Mouse (Mus musculus): ENCODE results near the gene Shank2. TPM values are rescaled to one million over a fixed set of nuclear protein-coding genes. Genes with fewer than 3 reads are reported as not detected.

Shank2 gene
- polyA plus RNA-seq, 1 experiment from 2014 or later: 0.39 TPM

DNA sequence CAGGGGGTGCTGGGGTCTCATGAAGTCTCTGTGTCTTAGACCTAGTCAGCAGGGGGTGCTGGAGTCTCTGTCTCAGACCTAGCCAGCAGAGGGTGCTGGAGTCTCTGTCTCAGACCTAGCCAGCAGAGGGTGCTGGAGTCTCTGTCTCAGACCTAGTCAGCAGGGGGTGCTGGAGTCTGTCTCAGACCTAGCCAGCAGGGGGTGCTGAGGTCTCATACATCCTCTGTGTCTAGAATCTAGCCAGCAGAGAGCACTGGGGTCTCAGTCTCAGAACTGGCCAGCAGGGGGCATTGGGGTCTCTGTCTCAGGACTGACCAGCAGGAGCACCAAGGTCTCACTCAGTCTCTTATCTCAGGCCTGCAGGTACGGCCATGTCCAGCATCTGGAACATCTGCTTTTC is 79.7 kb downstream of the Shank2 start:
- ATAC-seq (ENCODE audit: low FRiP score, low read depth): no peak
- WGBS: 67% methylated on average over 1 of the region's 1 CpGs
- H3K4me3 ChIP-seq: no peak overlapping the region

DNA sequence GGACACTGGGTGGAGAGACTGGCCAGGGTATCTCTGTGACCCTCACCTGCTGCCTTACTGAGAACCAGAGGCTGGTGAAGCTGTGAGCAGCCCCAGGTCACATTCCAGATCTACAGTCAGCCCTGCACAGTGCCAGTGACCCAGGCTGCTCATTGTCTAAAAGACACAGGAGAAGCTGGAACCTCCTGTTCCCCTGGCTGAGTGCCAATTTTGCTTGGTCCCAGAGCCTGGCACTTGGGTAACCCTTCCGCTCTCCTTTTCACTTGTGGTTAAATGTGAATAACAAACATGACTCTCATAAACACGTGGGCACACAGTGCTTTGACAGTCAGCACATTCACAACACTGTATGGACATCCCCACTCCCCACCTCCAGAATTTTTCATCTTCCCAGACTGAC is 80.2 kb downstream of the Shank2 start:
- ATAC-seq (ENCODE audit: low FRiP score, low read depth): no peak

More for the DNA sequence above, 79.7 kb downstream of the Shank2 start:
- no peak overlapping the region for H3K9ac ChIP-seq
- H3K36me3 ChIP-seq: no peaks in the 10 kb centered on the region
- H3K4me2 ChIP-seq (replicated peaks): no peak overlapping the region
- no peaks in the 10 kb centered on the region for H3K4me1 ChIP-seq
- no peaks in the 10 kb centered on the region for H3K9me3 ChIP-seq
- H3K27ac ChIP-seq: no peak overlapping the region
- H3K27me3 ChIP-seq: no peaks in the 10 kb centered on the region

DNA sequence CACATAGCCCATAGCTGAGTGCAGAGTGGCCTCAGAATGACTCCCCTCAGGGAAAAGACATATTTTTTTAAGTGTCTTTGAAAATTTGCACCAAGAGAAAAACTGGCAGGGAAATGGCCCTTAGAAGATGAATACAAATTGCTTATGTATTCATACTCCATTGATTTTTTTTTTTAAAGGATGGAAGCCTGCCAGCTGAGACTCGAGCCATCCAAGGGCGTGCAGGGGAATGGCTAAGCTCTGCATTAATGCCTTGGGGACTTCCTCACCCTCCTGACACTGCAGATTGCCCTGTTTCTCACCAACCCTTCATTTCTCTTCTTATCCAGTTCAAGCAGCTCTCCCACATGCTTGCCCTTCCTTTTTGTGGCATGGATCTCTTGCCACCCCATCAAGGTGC is 85.5 kb downstream of the Shank2 start:
- 63% methylated on average over 2 of the region's 2 CpGs for WGBS
- no peak overlapping the region for H3K4me3 ChIP-seq
- H3K9me3 ChIP-seq: no peaks in the 10 kb centered on the region
- H3K4me2 ChIP-seq (replicated peaks): no peak overlapping the region
- H3K4me1 ChIP-seq: no peaks in the 10 kb centered on the region
- no peak overlapping the region for H3K9ac ChIP-seq
- no peaks in the 10 kb centered on the region for H3K36me3 ChIP-seq
- H3K27ac ChIP-seq: no peak overlapping the region
- H3K27me3 ChIP-seq: no peaks in the 10 kb centered on the region
- no peak for ATAC-seq (ENCODE audit: low FRiP score, low read depth)

More for the DNA sequence above, 80.2 kb downstream of the Shank2 start:
- H3K27ac ChIP-seq: no peak overlapping the region
- H3K4me2 ChIP-seq (replicated peaks): no peak overlapping the region
- H3K9ac ChIP-seq: no peak overlapping the region
- no peaks in the 10 kb centered on the region for H3K36me3 ChIP-seq
- no peaks in the 10 kb centered on the region for H3K9me3 ChIP-seq
- H3K4me3 ChIP-seq: no peak overlapping the region
- H3K27me3 ChIP-seq: no peaks in the 10 kb centered on the region
- 83% methylated on average over 2 of the region's 2 CpGs for WGBS
- H3K4me1 ChIP-seq: no peaks in the 10 kb centered on the region

DNA sequence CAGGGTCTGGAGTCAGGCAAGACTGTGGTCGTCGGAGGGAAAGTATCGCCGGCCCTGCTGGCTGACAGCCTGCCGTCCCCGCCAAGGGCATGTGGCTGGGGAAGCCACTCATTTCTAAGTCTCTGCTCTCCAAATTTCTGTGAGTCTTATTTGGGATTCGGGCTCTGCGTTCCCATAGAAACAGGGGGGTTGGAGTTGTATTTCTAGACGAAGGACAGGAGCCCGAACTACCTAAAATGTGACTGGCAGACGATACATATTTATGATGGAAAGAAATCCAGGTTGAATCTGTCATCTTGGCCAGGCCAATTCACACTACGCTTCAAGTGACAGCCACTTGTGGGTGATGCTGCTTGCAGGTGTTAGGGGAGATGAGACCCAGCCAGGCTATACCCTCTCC is 92.4 kb downstream of the Shank2 start:
- no peak overlapping the region for H3K4me2 ChIP-seq (replicated peaks)
- H3K4me3 ChIP-seq: no peak overlapping the region
- no peak overlapping the region for H3K9ac ChIP-seq
- H3K27ac ChIP-seq: no peak overlapping the region
- H3K9me3 ChIP-seq: no peaks in the 10 kb centered on the region
- ATAC-seq (ENCODE audit: low FRiP score, low read depth): no peak
- 88% methylated on average over 12 of the region's 12 CpGs for WGBS
- no peaks in the 10 kb centered on the region for H3K36me3 ChIP-seq
- no peaks in the 10 kb centered on the region for H3K27me3 ChIP-seq
- H3K4me1 ChIP-seq: no peaks in the 10 kb centered on the region

DNA sequence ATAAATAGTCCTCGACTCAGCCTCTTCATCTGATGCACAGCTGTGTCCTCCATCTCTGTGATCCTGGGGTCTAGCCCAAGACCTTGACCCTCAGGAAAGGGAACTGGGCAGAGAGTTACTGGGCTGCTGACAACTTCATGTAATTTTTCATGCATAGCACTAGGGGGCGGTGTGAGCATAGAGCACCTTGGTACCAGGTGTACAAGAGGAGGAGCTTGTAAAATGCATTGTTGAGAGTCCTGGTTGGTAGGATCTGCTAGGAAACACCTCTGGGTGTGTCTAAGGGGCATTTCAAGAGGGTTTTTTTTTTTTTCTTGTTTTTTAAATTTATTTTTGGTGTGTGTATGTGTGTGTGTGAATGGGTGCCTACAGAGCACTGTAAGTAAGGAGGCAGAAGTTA is 95.6 kb downstream of the Shank2 start:
- Histone ChIP-seq H3K9me3 (no peaks in the 10 kb centered on the region), H3K36me3 (no peaks in the 10 kb centered on the region), H3K9ac (no peak overlapping the region), H3K4me2 (replicated peaks) (no peak overlapping the region), H3K27me3 (no peaks in the 10 kb centered on the region), H3K27ac (no peak overlapping the region), H3K4me3 (no peak overlapping the region), H3K4me1 (no peaks in the 10 kb centered on the region)
- ATAC-seq (ENCODE audit: low FRiP score, low read depth): no peak
- 20% methylated on average over 2 of the region's 2 CpGs for WGBS

DNA sequence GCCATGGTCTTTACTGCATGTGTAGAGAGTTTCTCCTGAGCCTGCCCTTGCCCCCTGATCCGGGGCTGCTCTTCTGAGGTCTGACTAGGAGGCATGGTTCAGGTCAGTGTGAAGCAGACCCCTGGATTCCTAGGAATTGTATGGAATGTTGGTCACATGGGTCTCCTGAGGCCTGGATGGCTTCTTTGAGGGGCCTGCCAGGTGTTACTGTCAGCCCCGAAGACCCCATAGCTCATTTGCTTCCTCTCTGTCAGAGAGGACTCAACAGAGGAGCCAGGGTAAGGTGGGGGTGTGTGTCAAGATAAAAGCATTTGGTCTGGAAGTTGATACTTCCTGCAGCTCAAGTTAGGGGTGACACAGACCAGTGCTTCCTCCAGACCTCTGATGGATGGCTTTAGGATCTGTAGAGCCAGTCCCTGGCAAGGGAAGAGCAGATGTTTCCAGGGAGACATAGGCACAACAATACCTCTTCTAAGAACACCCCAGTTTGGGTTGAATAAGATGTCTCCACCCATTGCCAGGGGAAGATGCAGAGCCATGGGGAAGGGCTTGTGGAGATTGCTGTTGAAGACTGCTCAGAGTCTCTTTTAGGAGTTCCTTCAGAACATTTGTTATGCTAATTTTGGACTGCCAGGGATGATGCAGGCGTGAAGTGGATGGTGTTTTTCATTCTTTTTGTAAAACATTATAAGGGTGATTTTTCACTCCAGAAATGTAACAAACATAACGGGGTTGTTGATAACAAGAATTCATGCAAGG is 100.7 kb downstream of the Shank2 start:
- Histone ChIP-seq H3K27ac (no peak overlapping the region), H3K4me2 (replicated peaks) (no peak overlapping the region), H3K4me3 (no peak overlapping the region), H3K9ac (no peak overlapping the region), H3K4me1 (no peaks in the 10 kb centered on the region), H3K27me3 (no peaks in the 10 kb centered on the region), H3K9me3 (no peaks in the 10 kb centered on the region), H3K36me3 (no peaks in the 10 kb centered on the region)
- ATAC-seq (ENCODE audit: low FRiP score, low read depth): no peak
- WGBS: 40% methylated on average over 4 of the region's 4 CpGs

DNA sequence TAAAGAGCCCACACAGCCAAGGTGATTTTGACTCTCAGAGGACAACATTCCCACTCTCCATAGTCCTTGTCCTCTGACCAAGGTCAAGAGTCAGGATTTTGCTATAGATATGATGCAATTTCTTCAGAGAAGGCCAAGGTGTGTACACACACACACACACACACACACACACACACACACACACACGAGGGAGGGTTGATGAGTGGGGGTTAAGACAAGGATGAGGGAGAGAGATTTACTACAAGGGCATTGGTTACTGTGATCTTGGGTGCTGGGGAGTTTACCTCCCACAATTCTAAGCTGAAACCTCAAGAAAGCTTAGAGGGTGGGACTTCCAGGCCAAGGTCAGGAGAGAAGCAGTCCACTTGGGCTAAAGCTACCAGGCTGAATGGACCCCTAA is 104.2 kb downstream of the Shank2 start:
- no peaks in the 10 kb centered on the region for H3K27me3 ChIP-seq
- H3K27ac ChIP-seq: no peak overlapping the region
- H3K4me2 ChIP-seq (replicated peaks): no peak overlapping the region
- WGBS: 100% methylated on average over 1 of the region's 1 CpGs
- H3K9me3 ChIP-seq: no peaks in the 10 kb centered on the region
- H3K4me1 ChIP-seq: no peaks in the 10 kb centered on the region
- ATAC-seq (ENCODE audit: low FRiP score, low read depth): no peak
- no peak overlapping the region for H3K4me3 ChIP-seq
- H3K9ac ChIP-seq: no peak overlapping the region
- H3K36me3 ChIP-seq: no peaks in the 10 kb centered on the region

DNA sequence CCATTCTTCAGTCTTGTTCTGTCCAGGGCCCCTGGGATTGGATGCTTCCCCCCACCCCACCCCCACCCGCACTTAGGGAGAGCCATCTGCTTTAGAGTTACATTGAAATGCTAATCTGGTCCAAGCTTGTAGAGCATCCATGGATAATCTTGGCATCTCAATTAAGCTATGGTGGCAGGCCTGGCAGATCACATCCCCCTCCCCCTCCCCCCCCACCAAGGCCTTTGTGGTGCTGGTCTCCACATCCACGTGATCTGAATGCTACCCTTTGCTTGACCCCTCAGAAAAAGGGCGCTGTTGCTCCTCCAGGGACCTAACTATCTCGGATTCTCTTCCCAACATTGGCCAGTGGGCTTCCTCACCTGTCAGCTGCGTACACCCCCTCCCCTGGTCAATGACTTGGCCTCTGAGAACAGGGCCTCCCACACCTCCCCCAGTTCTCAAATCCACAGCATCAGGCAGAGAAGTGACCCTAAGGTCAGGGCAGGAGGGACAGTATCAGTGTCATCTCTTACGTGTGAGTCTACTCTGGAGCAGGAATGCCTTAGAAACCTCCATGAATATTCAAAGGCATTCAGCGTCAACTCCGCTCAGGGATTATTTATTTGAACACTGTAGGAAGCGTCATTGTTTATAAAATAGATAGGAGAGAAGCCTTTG is 104.8 kb downstream of the Shank2 start:
- Histone ChIP-seq H3K4me3 (no peak overlapping the region), H3K27ac (no peak overlapping the region), H3K4me2 (replicated peaks) (no peak overlapping the region), H3K27me3 (no peaks in the 10 kb centered on the region), H3K9me3 (no peaks in the 10 kb centered on the region), H3K4me1 (no peaks in the 10 kb centered on the region), H3K9ac (no peak overlapping the region), H3K36me3 (no peaks in the 10 kb centered on the region)
- ATAC-seq (ENCODE audit: low FRiP score, low read depth): no peak
- WGBS: 39% methylated on average over 9 of the region's 9 CpGs

DNA sequence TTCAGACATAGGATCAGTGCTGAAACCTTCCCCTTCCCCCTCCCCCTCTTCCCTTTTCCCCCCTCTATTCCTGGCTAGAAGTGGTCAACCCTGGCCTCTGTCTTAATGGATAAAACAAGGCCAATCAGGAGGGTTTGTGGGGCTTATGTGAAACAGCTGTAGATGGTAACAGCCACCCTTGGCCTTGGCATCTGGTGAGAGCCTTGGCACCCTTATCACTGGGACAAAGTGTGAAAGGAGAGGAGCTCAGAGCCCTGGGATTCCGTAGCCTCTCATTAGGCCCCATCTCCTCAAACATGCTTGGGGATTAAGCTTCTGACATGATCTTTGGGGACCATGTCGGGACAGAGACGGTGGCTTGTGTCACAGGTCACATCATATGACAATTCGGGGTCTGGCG is 106.4 kb downstream of the Shank2 start:
- H3K4me3 ChIP-seq: no peak overlapping the region
- no peak for ATAC-seq (ENCODE audit: low FRiP score, low read depth)
- H3K9me3 ChIP-seq: no peaks in the 10 kb centered on the region
- H3K27ac ChIP-seq: no peak overlapping the region
- H3K27me3 ChIP-seq: no peaks in the 10 kb centered on the region
- H3K4me2 ChIP-seq (replicated peaks): no peak overlapping the region
- no peaks in the 10 kb centered on the region for H3K36me3 ChIP-seq
- no peaks in the 10 kb centered on the region for H3K4me1 ChIP-seq
- no peak overlapping the region for H3K9ac ChIP-seq
- 88% methylated on average over 5 of the region's 5 CpGs for WGBS

DNA sequence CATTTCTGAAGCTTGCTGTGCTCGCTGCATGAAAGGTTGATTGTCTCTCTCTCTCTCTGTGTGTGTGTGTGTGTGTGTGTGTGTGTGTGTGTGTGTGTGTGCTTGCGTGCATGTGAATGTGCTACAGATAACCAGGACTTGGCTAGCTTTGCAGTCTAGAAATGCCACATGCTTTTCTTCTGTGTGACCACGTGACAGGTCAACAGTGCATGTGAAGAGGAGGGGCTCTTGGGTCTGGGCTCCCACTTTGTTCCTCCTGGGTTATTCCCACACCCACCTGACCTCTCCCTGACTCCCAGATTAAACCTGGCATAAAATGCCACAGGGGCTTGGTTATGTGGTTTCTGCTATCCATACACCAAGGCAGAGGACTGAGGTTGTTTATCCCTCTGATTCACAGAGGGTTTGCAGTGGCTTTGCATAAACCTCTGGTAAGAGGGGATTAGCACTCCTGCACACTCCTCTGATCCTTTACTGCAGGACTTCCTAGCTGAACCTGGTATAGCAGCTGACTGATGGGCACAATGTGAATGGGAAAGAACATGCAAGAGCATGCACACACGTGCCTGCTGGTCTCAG is 109.4 kb downstream of the Shank2 start:
- no peaks in the 10 kb centered on the region for H3K27me3 ChIP-seq
- no peaks in the 10 kb centered on the region for H3K9me3 ChIP-seq
- H3K4me2 ChIP-seq (replicated peaks): no peak overlapping the region
- no peak overlapping the region for H3K27ac ChIP-seq
- H3K9ac ChIP-seq: no peak overlapping the region
- 66% methylated on average over 4 of the region's 4 CpGs for WGBS
- H3K36me3 ChIP-seq: no peaks in the 10 kb centered on the region
- H3K4me3 ChIP-seq: no peak overlapping the region
- no peaks in the 10 kb centered on the region for H3K4me1 ChIP-seq
- ATAC-seq (ENCODE audit: low FRiP score, low read depth): no peak

DNA sequence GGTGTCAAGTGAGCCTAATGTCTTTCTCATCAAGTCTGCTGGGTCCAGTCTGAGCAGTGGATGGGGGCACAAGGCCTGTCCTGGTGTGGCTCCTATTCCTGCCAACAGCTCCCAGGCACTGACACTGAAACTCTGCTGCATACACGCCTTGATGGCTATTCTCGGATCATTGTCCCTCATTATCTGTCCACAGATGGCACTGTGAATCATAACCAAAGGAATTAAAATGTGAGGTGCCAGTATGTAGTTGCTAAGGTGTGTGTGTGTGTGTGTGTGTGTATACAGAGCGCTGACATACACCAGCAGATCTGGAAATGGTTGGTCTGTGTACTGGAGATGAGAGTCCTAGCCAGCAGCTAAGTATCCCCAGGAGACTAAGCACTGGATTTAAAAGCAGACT is 110.3 kb downstream of the Shank2 start:
- Histone ChIP-seq H3K9ac (no peak overlapping the region), H3K9me3 (no peaks in the 10 kb centered on the region), H3K27me3 (no peaks in the 10 kb centered on the region), H3K4me3 (no peak overlapping the region), H3K36me3 (no peaks in the 10 kb centered on the region), H3K4me2 (replicated peaks) (no peak overlapping the region), H3K4me1 (no peaks in the 10 kb centered on the region), H3K27ac (no peak overlapping the region)
- 81% methylated on average over 3 of the region's 3 CpGs for WGBS
- ATAC-seq (ENCODE audit: low FRiP score, low read depth): no peak

DNA sequence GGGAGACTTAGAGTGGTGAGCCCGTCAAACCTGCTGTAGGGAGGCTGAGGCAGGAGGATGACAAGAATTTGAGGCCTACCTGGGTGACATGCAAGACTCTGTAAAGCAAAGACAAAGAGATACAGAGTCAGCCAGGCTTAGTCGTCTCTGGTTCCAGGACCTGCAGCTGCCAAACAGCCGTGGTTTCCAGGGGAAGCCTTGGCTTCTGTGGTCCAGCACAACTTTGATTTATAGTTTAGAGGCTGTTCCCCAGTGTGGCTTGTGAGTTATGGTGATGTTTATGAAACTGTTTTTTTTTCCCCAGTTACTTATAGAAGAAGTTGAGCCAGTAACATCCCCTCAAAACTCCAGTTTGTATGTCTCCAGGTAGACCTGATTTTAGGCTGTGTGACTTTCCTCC is 112.5 kb downstream of the Shank2 start:
- no peak overlapping the region for H3K4me3 ChIP-seq
- no peak overlapping the region for H3K4me2 ChIP-seq (replicated peaks)
- no peak overlapping the region for H3K27ac ChIP-seq
- H3K9ac ChIP-seq: no peak overlapping the region
- 58% methylated on average over 3 of the region's 3 CpGs for WGBS
- H3K36me3 ChIP-seq: no peaks in the 10 kb centered on the region
- H3K4me1 ChIP-seq: no peaks in the 10 kb centered on the region
- H3K9me3 ChIP-seq: no peaks in the 10 kb centered on the region
- no peaks in the 10 kb centered on the region for H3K27me3 ChIP-seq
- no peak for ATAC-seq (ENCODE audit: low FRiP score, low read depth)
